Mouse (Mus musculus) gastrocnemius, postnatal 25 days (tissue): ENCODE results near the gene Cytip. TPM values are rescaled to one million over a fixed set of nuclear protein-coding genes. Genes with fewer than 3 reads are reported as not detected.
"Not testable (repeated sequence)": the region's sequence is repeated elsewhere in the genome, so short reads cannot be mapped to it uniquely, and the experiment has no call there.

Experiments
- DNase-seq: peaks from one replicate; pipeline ENCODE4 v3.0.0; 2022
- total RNA-seq, 2 experiments: library from RNA; stranded (reverse); gene quantifications; 1 replicate in 1 of 2; 2 replicates in 1 of 2; pipeline ENCODE4 v1.2.3; 2021

The Cytip gene
- total RNA-seq, 2 experiments from 2014 or later: 0.31 to 0.35 TPM

- no peak for DNase-seq
Observed at GRCm38 (mm10) chr2:58161813-58162212, 33.5 kb downstream of the Cytip start.

DNA sequence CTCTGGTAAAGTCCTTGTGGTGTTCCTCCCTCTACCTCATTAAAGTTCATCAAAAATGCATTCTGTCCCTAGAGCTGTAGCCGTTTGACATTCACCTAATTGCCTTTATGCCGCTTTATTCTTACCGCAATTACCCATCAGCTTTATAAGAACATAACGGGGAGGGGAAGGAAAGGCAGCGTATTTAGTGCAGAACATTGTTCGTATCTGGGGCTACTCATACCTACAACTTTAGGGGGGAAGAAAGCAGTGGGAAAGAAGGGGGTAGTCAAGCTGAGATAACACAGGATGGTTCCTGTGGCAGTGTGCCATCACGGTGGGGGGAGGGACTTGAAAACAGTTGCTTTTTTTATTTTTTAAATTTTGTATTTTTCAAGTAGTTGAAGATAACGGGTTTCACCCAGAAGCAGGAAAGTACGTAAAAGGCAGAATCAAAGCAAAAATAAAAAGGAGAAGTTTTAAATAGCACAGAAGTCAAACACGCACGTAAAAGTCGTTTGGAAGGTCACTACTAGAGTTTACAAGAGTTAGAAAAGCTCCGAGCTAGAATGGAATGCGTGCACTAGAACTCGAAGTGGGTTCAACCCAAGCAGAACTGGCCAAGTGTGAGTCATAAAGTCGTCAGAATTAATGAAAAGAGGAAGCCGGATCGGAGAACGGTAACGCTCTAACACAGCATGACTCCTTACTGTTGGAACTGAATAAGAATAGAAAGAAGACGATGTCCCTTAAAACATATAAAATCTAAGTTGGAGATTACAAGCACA is 34.6 kb downstream of the Cytip start:
- no peak for DNase-seq

- DNase-seq: no peak
Observed at GRCm38 (mm10) chr2:58159880-58160279, 35.5 kb downstream of the Cytip start.

- DNase-seq: no peak
Observed at GRCm38 (mm10) chr2:58159121-58159520, 36.2 kb downstream of the Cytip start.

DNA sequence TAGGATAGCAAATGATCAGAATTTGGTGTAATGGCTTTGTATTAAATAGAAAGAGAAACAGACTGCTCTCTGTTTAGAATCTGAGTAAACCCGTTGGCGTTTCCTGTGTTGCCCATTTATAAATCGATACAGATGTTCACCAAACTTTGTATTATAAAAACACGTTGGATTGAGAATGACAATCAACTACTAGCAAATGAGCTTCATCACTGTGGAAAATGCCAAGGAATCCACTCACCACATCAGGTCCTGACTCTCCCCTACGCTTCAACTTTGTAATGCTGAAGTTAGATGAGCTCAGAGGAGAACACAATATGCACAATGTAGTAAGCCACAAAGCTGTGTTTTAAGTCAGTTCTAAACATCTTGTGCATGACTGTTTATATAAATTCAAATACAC is 36.8 kb downstream of the Cytip start:
- no peak for DNase-seq

- no peak for DNase-seq
Observed at GRCm38 (mm10) chr2:58158107-58158506, 37.2 kb downstream of the Cytip start.

DNA sequence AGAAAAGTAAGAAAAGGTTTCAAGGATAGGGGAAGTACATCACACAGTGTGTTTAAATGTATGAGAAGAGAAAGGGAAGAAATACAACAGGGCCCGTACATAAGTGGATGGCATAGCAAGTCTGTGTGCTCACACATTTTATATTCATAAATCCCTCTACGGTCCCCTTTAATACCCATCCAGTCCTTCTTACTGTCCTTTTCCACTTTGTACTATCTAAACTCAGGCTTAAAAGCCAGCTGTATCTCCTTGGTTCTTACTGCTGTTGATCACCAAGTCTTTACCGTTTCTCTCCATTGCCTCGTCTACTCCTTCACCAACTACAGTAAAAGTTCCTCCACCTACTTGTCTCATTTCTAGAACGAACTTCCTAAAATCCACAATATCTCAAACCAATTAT is 37.9 kb downstream of the Cytip start:
- DNase-seq: no peak

- no peak for DNase-seq
Observed at GRCm38 (mm10) chr2:58156495-58157392, 38.6 kb downstream of the Cytip start.

DNA sequence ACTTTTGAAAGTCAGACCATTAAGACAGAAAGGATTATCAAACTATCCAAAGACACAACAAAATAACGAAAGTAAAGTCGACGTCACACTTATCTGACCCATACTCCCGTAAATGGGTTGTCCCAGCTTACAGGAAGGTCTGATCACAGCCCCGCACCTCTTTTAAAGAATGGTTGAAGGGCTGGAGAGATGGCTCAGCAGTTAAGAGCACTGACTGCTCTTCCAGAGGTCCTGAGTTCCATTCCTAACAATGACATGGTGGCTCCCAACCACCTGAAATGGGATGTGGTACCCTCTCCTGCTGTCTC is 39.3 kb downstream of the Cytip start:
- DNase-seq: no peak

- no peak for DNase-seq
Observed at GRCm38 (mm10) chr2:58155271-58156107, 39.8 kb downstream of the Cytip start.

DNA sequence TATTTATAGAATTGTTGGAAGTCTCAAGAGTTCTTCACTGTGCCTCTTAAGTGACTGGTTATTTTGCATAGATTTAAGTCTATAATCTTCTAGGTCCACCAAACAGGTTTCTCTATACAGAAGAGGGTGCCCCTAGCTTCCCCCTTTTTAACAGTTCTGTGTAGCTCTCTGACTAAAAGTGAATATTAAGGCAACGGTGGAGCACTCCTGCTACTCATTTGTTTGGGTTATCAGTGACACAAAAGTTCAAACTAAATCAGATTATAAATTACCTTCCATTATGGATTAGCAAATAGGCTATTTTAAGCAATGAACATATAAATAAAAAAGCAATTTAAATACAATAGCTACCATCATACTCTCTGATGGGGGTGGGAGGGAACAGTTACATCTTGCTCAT is 40.8 kb downstream of the Cytip start:
- no peak for DNase-seq

GRCm38 (mm10) chr2:58153742-58154141 is 41.6 kb downstream of the Cytip start:
- DNase-seq: no peak

GRCm38 (mm10) chr2:58149983-58150405 is 45.3 kb downstream of the Cytip start:
- no peak for DNase-seq

GRCm38 (mm10) chr2:58146572-58146971 is 48.8 kb downstream of the Cytip start:
- DNase-seq: no peak

DNA sequence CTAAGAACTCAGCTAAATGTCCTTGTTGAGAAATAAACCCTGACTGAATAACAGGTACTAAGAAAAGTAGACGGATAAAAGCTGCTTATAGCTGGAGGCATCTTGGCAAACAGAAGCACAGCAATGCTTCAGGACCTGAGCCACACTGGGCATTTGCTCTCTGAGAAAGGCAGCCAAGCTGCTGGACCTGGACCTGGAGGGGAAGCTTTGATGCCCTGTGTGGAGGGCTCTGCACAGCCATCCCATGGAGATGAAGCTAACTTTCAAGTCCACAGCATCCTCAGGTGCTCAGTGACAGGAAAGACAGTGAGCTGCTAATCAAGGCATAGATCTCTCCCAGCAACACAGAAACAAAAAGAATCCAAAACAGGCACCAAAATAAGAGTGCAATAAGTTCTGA is 54.8 kb downstream of the Cytip start:
- no peak for DNase-seq

DNA sequence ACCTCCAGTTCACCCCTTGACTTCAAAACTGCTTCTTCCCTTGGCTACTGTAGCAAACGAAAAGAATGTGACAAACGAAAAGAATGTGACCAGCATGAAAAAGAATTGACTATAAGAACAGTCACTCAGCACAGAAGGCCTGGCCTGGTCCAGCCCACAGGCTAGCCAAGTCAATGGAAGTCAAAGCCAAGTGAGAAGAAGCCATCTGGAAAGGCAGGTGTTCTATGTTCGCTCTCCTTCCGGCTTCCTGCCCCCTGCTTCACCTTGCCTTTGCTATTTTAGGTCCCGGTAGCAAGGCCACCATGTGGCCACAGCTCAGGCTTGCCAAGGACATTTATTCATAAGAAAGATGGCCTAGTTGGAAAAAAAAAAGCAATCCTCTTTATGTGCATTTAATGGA is 56.7 kb downstream of the Cytip start:
- DNase-seq: no peak

DNA sequence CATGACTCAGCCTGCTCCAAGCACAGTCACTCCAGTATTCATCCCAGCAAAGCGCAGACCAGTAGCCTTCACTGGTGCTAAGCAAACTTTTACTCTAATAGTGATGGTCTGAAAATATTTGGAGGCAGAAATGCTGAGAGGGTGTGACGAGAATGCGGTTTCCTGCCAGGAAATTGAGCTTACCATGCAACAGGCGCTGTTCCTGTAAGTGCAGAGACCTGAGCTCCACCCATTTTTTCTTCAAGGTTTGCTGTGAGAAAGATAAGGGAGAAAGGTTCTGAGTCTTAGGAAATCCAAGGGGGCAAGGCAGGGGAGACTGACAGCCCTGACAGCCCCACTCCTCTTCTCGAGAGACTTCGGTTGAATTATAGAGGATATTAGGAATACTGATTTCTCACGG is 57.7 kb downstream of the Cytip start:
- no peak for DNase-seq

DNA sequence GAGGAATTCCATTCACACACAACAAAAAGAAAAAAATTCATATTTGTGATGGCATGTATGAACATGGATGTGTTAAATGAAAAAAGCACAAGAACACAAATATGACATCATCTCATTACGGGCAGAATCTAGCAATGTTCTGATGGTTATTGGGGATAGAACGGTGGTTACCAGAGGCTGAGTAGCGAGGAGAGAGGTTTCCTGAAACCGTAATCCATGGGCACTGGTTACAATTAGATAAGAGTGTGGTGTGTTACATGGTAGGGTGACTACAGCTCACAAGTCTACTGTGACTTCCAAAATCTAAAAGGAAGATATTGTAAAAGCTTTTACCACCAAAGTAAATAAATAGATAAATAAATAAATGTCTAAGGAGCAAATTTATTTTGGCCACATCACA is 58.8 kb downstream of the Cytip start:
- no peak for DNase-seq

- DNase-seq: no peak
Observed at GRCm38 (mm10) chr2:58135061-58135463, 60.3 kb downstream of the Cytip start.

DNA sequence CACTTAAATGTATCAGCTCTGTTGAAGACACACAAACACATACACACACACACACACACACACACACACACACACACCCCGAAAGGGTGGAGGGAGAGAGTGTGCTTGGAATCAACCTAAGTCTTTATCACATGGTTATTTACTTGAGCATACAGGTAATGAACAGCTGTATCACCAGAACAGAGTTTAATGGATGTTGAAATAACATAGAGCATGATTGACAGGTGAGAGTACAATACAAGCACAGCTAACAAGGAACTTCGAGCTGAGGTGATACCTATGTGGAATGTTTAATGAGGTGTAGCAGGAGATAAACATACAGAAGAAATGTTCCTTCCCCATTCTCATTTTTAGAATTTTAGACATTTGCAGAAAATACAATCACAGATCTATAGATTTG is 62.7 kb downstream of the Cytip start:
- DNase-seq: no peak

- DNase-seq: no peak
Observed at GRCm38 (mm10) chr2:58129903-58130302, 65.4 kb downstream of the Cytip start.

DNA sequence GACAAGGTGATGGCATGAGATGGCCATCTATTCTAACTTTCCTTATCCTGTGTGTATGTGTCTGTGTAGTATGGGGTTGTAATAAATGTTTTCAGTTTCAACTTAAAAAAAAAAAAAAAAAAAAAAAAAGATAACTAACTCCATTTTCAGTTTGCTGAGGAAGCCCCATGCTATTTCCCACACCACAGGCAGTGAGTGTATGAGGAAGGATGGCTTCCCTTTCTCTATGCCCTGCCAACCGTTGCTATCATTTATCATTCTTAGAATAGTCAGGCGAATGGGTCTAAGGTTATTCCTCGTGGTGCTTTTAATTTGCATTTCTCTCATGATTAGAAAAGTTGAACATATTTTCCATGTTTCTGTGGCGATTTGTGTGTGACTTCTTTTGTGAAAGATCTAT is 84.2 kb downstream of the Cytip start:
- no peak for DNase-seq

DNA sequence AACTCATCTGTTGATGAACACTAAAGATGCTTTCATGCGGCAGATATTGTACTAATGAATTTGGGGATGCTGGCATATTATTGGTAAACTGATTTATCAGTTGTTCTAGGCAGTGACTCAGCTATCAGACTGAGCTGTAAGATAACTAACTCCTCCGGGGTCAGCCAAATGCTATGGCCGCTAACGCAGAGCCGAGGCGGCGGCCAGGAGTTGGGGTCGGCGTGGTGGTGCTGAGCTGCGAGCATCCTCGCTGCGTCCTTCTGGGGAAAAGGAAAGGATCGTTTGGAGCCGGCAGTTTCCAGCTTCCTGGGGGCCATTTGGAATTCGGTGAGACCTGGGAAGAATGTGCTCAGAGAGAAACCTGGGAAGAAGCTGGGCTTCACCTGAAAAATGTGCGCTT is 87.4 kb downstream of the Cytip start:
- not testable (repeated sequence) for DNase-seq
